23 mouse cellular contexts compared by ENCODE assay signal in genomic region chr15:65039216-65039615, GRCm38 (mm10). TPM values are rescaled to one million over a fixed set of nuclear protein-coding genes. Genes with fewer than 3 reads are reported as not detected.
"Had no signal": no experiment of that assay in that cellular context is flagged by ENCODE, and none has a peak within 500 bp of the region (broad histone marks: within the 10 kb centered on the region; RNA-seq: fewer than 3 reads in every experiment).

No protein-coding gene starts in this region.

RNA-seq across cellular contexts. Expression of gene Gm21961, which starts 24.5 kb away (rescaled TPM):
- total RNA-seq: layer of hippocampus, adult 2 months; layer of hippocampus, postnatal 25 days; left cerebral cortex, adult 18-20 months; left cerebral cortex, postnatal 25 days; megakaryocyte, adult 5-6 weeks had no signal
- polyA plus RNA-seq: intestine, embryonic 14.5 days; intestine, postnatal 0 days; kidney, adult 2 months; kidney, embryonic 14.5 days; kidney, postnatal 0 days; large intestine, adult 2 months; limb, embryonic 10.5 days; limb, embryonic 13.5 days; liver, embryonic 12.5 days; liver, embryonic 15.5 days; lung, embryonic 16.5 days; macrophage; midbrain, embryonic 12.5 days; midbrain, embryonic 15.5 days; neural tube, embryonic 12.5 days; neural tube, embryonic 15.5 days; stomach, embryonic 14.5 days; stomach, postnatal 0 days had no signal
